Mouse (Mus musculus) MEL (cell line): ENCODE results near the gene Cd99l2.

Experiments used
- CTCF ChIP-seq, 3 experiments: IDR thresholded peaks in 2 of 3; conservative IDR thresholded peaks in 1 of 3; 2 replicates each; pipeline ENCODE4 v1.5.1; 2011 to 2012; ENCODE audit warnings: low read length in 3 of 3, low read depth in 2 of 3, mild to moderate bottlenecking in 2 of 3, improper control_type of control experiment in 1 of 3, inconsistent platforms in 1 of 3, mixed read lengths in 1 of 3, moderate library complexity in 1 of 3; ENCODE audit not compliant: control insufficient read depth in 1 of 3, insufficient read depth in 1 of 3, poor library complexity in 1 of 3, severe bottlenecking in 1 of 3
- EP300 ChIP-seq, 2 experiments: IDR thresholded peaks; 2 replicates each; pipeline ENCODE4 v1.6.1; 2011; ENCODE audit warnings: improper control_type of control experiment in 2 of 2, low read length in 2 of 2, low read depth in 1 of 2, mild to moderate bottlenecking in 1 of 2
- JUND ChIP-seq: IDR thresholded peaks from 2 replicates; pipeline ENCODE4 v1.6.1; 2011; ENCODE audit warnings: low read depth, mild to moderate bottlenecking, improper control_type of control experiment, low read length
- NRF1 ChIP-seq: IDR thresholded peaks from 2 replicates; pipeline ENCODE4 v1.6.1; 2014; ENCODE audit warnings: low read depth, mild to moderate bottlenecking, inconsistent platforms, low read length, improper control_type of control experiment, moderate library complexity; ENCODE audit not compliant: poor library complexity, insufficient read depth, severe bottlenecking
- POLR2A ChIP-seq, 2 experiments: IDR thresholded peaks; 2 replicates each; pipeline ENCODE4 v1.6.1; 2011 to 2012; ENCODE audit warnings: low read length in 2 of 2, mild to moderate bottlenecking in 2 of 2, control low read depth in 1 of 2, improper control_type of control experiment in 1 of 2, low read depth in 1 of 2, moderate library complexity in 1 of 2; ENCODE audit not compliant: control insufficient read depth in 1 of 2, insufficient read depth in 1 of 2, poor library complexity in 1 of 2
- POLR2AphosphoS2 ChIP-seq: IDR thresholded peaks from 2 replicates; pipeline ENCODE4 v1.6.1; 2011; ENCODE audit warnings: low read length, improper control_type of control experiment
- RAD21 ChIP-seq: IDR thresholded peaks from 2 replicates; pipeline ENCODE4 v1.6.1; 2011; ENCODE audit warnings: mild to moderate bottlenecking, low read depth, low read length, improper control_type of control experiment
- SMC3 ChIP-seq: IDR thresholded peaks from 2 replicates; pipeline ENCODE4 v1.6.1; 2011; ENCODE audit warnings: low read depth, low read length, improper control_type of control experiment
- USF1 ChIP-seq: IDR thresholded peaks from 2 replicates; pipeline ENCODE4 v1.6.1; 2014; ENCODE audit warnings: low read depth, mild to moderate bottlenecking, inconsistent platforms, low read length, improper control_type of control experiment, moderate library complexity
- USF2 ChIP-seq, 2 experiments: IDR thresholded peaks; 2 replicates each; pipeline ENCODE4 v1.6.1; 2011 to 2012; ENCODE audit warnings: improper control_type of control experiment in 2 of 2, low read length in 2 of 2, borderline replicate concordance in 1 of 2, inconsistent platforms in 1 of 2, low read depth in 1 of 2, mild to moderate bottlenecking in 1 of 2; ENCODE audit not compliant: insufficient read depth in 1 of 2
- ZC3H11A ChIP-seq: IDR thresholded peaks from 2 replicates; pipeline ENCODE4 v1.6.1; 2012; ENCODE audit warnings: low read depth, mild to moderate bottlenecking, inconsistent platforms, low read length, improper control_type of control experiment
- ZKSCAN1 ChIP-seq: IDR thresholded peaks from 2 replicates; pipeline ENCODE4 v1.6.1; 2012; ENCODE audit warnings: low read depth, mild to moderate bottlenecking, inconsistent platforms, low read length, improper control_type of control experiment, moderate library complexity

DNA sequence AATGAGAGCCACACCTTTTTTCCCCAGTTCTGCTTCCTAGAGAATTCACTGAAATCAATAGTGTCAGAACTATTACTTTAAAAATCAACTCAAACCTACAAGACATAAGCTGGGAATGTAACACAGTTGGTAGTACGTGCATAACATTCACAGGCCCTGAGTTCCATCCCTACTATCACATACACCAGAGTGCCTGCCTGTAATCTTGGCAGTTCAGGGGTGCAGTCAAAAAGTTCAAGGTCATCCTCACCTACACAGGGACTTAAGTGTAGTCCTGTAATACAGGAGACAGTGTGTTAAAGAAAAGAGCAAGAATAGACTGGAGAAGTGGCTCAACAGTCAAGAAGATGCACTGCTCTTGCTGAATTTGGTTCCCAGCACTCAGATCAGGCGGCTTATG, 10.4 kb downstream of the Cd99l2 start:
- TF ChIP-seq USF1 (no peak), POLR2AphosphoS2 (no peak), USF2 (IDR thresholded peaks at IDR 0.05; ENCODE audit: borderline replicate concordance in 1 of 2, insufficient read depth in 1 of 2, low read depth in 1 of 2, low read length in 2 of 2) (no peak), POLR2A (IDR thresholded peaks at IDR 0.05; ENCODE audit: control insufficient read depth in 1 of 2, insufficient read depth in 1 of 2, low read depth in 1 of 2, low read length in 2 of 2, poor library complexity in 1 of 2) (no peak), CTCF (IDR thresholded peaks at IDR 0.05 in 2 of 3, conservative IDR thresholded peaks at IDR 0.05 in 1 of 3; ENCODE audit: control insufficient read depth in 1 of 3, insufficient read depth in 1 of 3, low read depth in 2 of 3, low read length in 3 of 3, poor library complexity in 1 of 3, severe bottlenecking in 1 of 3) (no peak), SMC3 (no peak), JUND (no peak), EP300 (IDR thresholded peaks at IDR 0.05; ENCODE audit: low read depth in 1 of 2, low read length in 2 of 2) (no peak), NRF1 (no peak), RAD21 (no peak), ZC3H11A (no peak), ZKSCAN1 (no peak)
